Mouse (Mus musculus): ENCODE measurements around the gene Plekhb2.

GRCm38 (mm10) chr1:34839241-34839640, 10.5 kb upstream of the Plekhb2 start:
- TF ChIP-seq CTCF (IDR thresholded peaks at IDR 0.05; ENCODE audit: insufficient read depth, low read length) (no peak), POLR2A (IDR thresholded peaks at IDR 0.05; ENCODE audit: borderline replicate concordance, extremely low read depth, low read depth, low read length) (no peak)
